Mouse (Mus musculus): ENCODE measurements around the gene Aagab. TPM values are rescaled to one million over a fixed set of nuclear protein-coding genes. Genes with fewer than 3 reads are reported as not detected.

Aagab gene
- polyA plus RNA-seq, 1 experiment from 2014 or later = 32.5 TPM

- no peak overlapping the region for H3K4me2 ChIP-seq (ENCODE audit: low read depth, low read length)
- no peak overlapping the region for H3K4me3 ChIP-seq (ENCODE audit: low read length)
- no peak overlapping the region for H3K27ac ChIP-seq (ENCODE audit: low read length)
- H3K9me3 ChIP-seq (replicated peaks; ENCODE audit: control insufficient read depth, low read length) = no peaks in the 10 kb centered on the region
- WGBS = 89% methylated on average over 9 of the region's 9 CpGs
- no peaks in the 10 kb centered on the region for H3K27me3 ChIP-seq (ENCODE audit: control insufficient read depth, insufficient read depth, low read length)
- H3K9ac ChIP-seq (ENCODE audit: low read length) = no peak overlapping the region
- ATAC-seq (replicated peaks; ENCODE audit: extremely low read depth, insufficient read depth, low FRiP score) = no peak
- peaks cover 50% of the 10 kb centered on the region for H3K4me1 ChIP-seq (ENCODE audit: control insufficient read depth, insufficient read depth, low read length)
- peaks cover 3% of the 10 kb centered on the region for H3K36me3 ChIP-seq (ENCODE audit: control insufficient read depth, insufficient read depth)
Observed at GRCm38 (mm10) chr9:63658436-63658835, 56.0 kb downstream of the Aagab start.

- WGBS = 69% methylated on average over 5 of the region's 5 CpGs
- H3K36me3 ChIP-seq (ENCODE audit: control insufficient read depth, insufficient read depth) = peaks cover 3% of the 10 kb centered on the region
- H3K4me3 ChIP-seq (ENCODE audit: low read length) = no peak overlapping the region
- H3K27ac ChIP-seq (ENCODE audit: low read length) = no peak overlapping the region
- H3K4me1 ChIP-seq (ENCODE audit: control insufficient read depth, insufficient read depth, low read length) = peaks cover 52% of the 10 kb centered on the region
- no peaks in the 10 kb centered on the region for H3K27me3 ChIP-seq (ENCODE audit: control insufficient read depth, insufficient read depth, low read length)
- 0 out of 2 replicates have a peak, but pooled peaks have one; percentile 46 for ATAC-seq (replicated peaks; ENCODE audit: extremely low read depth, insufficient read depth, low FRiP score)
- H3K4me2 ChIP-seq (ENCODE audit: low read depth, low read length) = no peak overlapping the region
- H3K9me3 ChIP-seq (replicated peaks; ENCODE audit: control insufficient read depth, low read length) = no peaks in the 10 kb centered on the region
- H3K9ac ChIP-seq (ENCODE audit: low read length) = no peak overlapping the region
Observed at GRCm38 (mm10) chr9:63658970-63659371, 56.5 kb downstream of the Aagab start.

GRCm38 (mm10) chr9:63660061-63660460, 57.6 kb downstream of the Aagab start:
- 94% methylated on average over 4 of the region's 4 CpGs for WGBS
- H3K27me3 ChIP-seq (ENCODE audit: control insufficient read depth, insufficient read depth, low read length) = no peaks in the 10 kb centered on the region

GRCm38 (mm10) chr9:63660691-63661090, 58.2 kb downstream of the Aagab start:
- ATAC-seq (replicated peaks; ENCODE audit: extremely low read depth, insufficient read depth, low FRiP score) = no peak
- H3K4me2 ChIP-seq (ENCODE audit: low read depth, low read length) = no peak overlapping the region
- peaks cover 51% of the 10 kb centered on the region for H3K4me1 ChIP-seq (ENCODE audit: control insufficient read depth, insufficient read depth, low read length)
- H3K9me3 ChIP-seq (replicated peaks; ENCODE audit: control insufficient read depth, low read length) = no peaks in the 10 kb centered on the region
- WGBS = 96% methylated on average over 3 of the region's 3 CpGs
- no peak overlapping the region for H3K4me3 ChIP-seq (ENCODE audit: low read length)
- no peak overlapping the region for H3K27ac ChIP-seq (ENCODE audit: low read length)
- no peaks in the 10 kb centered on the region for H3K27me3 ChIP-seq (ENCODE audit: control insufficient read depth, insufficient read depth, low read length)
- no peak overlapping the region for H3K9ac ChIP-seq (ENCODE audit: low read length)
- H3K36me3 ChIP-seq (ENCODE audit: control insufficient read depth, insufficient read depth) = peaks cover 3% of the 10 kb centered on the region

More at GRCm38 (mm10) chr9:63660061-63660460, 57.6 kb downstream of the Aagab start:
- Histone ChIP-seq H3K4me1 (ENCODE audit: control insufficient read depth, insufficient read depth, low read length) (peaks cover 51% of the 10 kb centered on the region), H3K27ac (ENCODE audit: low read length) (no peak overlapping the region), H3K9ac (ENCODE audit: low read length) (no peak overlapping the region), H3K4me3 (ENCODE audit: low read length) (no peak overlapping the region), H3K9me3 (replicated peaks; ENCODE audit: control insufficient read depth, low read length) (no peaks in the 10 kb centered on the region), H3K36me3 (ENCODE audit: control insufficient read depth, insufficient read depth) (peaks cover 3% of the 10 kb centered on the region), H3K4me2 (ENCODE audit: low read depth, low read length) (no peak overlapping the region)
- no peak for ATAC-seq (replicated peaks; ENCODE audit: extremely low read depth, insufficient read depth, low FRiP score)

DNA sequence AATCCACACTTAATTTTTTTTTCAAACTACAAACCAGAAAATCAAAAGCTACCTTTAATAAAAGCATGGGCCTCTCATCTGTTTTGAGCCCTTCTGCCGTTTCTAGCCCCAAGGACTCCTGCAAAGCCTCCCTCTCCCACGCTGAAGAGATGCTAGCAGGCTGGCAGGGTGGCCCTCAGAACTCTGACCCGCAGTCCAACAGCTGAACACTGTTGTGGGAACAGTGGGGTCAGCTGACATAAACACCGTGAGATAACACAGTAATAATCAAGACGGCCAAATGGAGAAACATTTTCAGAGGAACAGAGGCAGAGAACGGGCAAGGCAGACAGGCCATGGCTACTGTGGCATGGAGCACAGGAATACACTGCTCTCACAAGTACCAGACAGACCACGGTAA, 60.3 kb downstream of the Aagab start:
- peaks cover 3% of the 10 kb centered on the region for H3K36me3 ChIP-seq (ENCODE audit: control insufficient read depth, insufficient read depth)
- H3K27ac ChIP-seq (ENCODE audit: low read length) = no peak overlapping the region

DNA sequence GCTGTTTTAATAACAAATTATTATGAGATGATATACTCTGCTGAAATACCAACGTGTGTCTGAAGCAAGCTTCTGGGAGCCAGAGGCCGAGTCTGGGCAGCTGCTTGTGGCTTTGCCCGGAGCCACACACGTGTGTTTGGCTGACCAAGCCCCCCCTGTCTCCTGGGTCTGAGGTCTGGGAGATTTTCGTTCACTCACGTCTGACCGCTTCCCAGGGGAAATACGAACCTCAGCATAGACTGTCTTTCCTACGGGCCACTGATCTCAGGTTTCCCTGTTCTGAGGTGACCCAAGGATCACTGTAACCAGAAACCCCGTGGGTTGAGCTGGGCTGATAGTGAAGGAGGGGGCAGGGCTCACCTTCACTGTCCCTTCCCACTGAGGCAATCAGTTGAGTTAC, 60.8 kb downstream of the Aagab start:
- no peak overlapping the region for H3K4me2 ChIP-seq (ENCODE audit: low read depth, low read length)
- no peaks in the 10 kb centered on the region for H3K9me3 ChIP-seq (replicated peaks; ENCODE audit: control insufficient read depth, low read length)
- H3K27me3 ChIP-seq (ENCODE audit: control insufficient read depth, insufficient read depth, low read length) = no peaks in the 10 kb centered on the region
- no peak overlapping the region for H3K4me3 ChIP-seq (ENCODE audit: low read length)
- peaks cover 61% of the 10 kb centered on the region for H3K4me1 ChIP-seq (ENCODE audit: control insufficient read depth, insufficient read depth, low read length)
- no peak for ATAC-seq (replicated peaks; ENCODE audit: extremely low read depth, insufficient read depth, low FRiP score)
- no peak overlapping the region for H3K27ac ChIP-seq (ENCODE audit: low read length)
- 58% methylated on average over 10 of the region's 10 CpGs for WGBS
- H3K36me3 ChIP-seq (ENCODE audit: control insufficient read depth, insufficient read depth) = peaks cover 3% of the 10 kb centered on the region
- H3K9ac ChIP-seq (ENCODE audit: low read length) = no peak overlapping the region

More for the DNA sequence above, 60.3 kb downstream of the Aagab start:
- H3K4me2 ChIP-seq (ENCODE audit: low read depth, low read length) = no peak overlapping the region
- no peaks in the 10 kb centered on the region for H3K27me3 ChIP-seq (ENCODE audit: control insufficient read depth, insufficient read depth, low read length)
- no peaks in the 10 kb centered on the region for H3K9me3 ChIP-seq (replicated peaks; ENCODE audit: control insufficient read depth, low read length)
- H3K9ac ChIP-seq (ENCODE audit: low read length) = no peak overlapping the region
- H3K4me1 ChIP-seq (ENCODE audit: control insufficient read depth, insufficient read depth, low read length) = peaks cover 57% of the 10 kb centered on the region
- no peak for ATAC-seq (replicated peaks; ENCODE audit: extremely low read depth, insufficient read depth, low FRiP score)
- no peak overlapping the region for H3K4me3 ChIP-seq (ENCODE audit: low read length)
- 44% methylated on average over 7 of the region's 7 CpGs for WGBS

DNA sequence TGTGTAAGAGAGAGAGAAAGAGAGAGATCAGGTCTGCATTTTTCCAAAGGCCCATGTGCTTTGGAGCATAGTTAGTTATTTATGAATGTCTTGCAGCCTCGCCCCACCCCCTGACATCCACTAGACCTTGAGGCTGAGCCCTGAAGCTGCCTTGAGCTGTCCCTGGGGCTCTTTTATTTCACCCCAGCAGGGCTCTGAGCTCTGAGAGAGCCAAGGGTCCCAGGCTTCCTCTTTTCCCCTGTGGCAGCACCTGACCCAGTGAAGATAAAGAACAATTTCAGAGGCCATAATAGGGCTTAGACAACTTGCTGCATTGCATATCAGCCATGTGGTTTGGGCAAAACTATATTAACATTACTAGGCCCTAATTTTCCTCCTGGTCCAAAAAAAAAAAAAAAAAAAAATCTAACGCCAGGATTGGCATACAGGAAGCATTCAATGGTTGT, 61.9 kb downstream of the Aagab start:
- no peaks in the 10 kb centered on the region for H3K9me3 ChIP-seq (replicated peaks; ENCODE audit: control insufficient read depth, low read length)
- no peak overlapping the region for H3K27ac ChIP-seq (ENCODE audit: low read length)
- H3K9ac ChIP-seq (ENCODE audit: low read length) = no peak overlapping the region
- no peaks in the 10 kb centered on the region for H3K27me3 ChIP-seq (ENCODE audit: control insufficient read depth, insufficient read depth, low read length)
- ATAC-seq (replicated peaks; ENCODE audit: extremely low read depth, insufficient read depth, low FRiP score) = no peak
- H3K36me3 ChIP-seq (ENCODE audit: control insufficient read depth, insufficient read depth) = peaks cover 3% of the 10 kb centered on the region
- 65% methylated on average over 2 of the region's 2 CpGs for WGBS
- no peak overlapping the region for H3K4me2 ChIP-seq (ENCODE audit: low read depth, low read length)
- no peak overlapping the region for H3K4me3 ChIP-seq (ENCODE audit: low read length)
- peaks cover 63% of the 10 kb centered on the region for H3K4me1 ChIP-seq (ENCODE audit: control insufficient read depth, insufficient read depth, low read length)

DNA sequence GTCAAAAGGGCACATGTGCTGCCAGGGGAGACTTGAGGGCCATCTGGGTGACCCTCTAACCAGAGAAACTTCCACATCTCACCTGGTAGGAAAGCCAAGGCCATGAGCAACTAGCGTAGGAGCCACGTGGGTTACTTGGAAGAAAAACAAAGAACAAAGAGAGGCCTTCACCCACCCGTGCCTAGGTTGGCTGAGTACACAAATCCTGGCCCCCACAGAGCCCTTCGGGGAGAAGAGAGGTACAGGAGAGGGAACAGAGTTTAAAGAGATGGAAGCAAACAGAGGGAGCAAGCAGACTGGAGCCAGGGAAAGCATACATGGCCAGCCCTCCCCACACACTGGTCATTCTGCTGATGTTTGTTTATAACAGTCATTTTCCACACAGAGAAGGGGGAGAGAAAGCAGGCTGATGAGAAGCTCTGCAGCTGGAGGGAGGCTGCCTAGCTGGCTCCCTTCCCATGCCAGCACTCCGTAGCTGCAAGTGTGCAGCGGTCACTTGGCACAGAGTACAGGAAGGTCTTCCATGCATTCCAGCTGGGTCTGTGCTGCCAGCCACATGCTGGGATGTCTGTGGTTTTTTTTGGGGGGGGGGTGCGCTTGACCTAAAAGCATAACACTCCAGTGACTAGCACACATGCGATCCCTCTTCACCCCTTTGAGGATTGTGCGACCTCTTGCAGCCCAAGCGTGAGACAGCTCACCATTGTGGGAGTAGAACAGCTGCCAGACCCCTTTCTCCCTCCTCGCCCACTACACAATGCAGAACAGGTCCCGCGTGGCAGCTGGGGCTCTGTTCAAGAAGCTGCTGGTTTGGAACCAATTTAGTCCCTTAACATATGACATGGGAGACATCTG, 62.6 kb downstream of the Aagab start:
- Histone ChIP-seq H3K4me3 (ENCODE audit: low read length) (no peak overlapping the region), H3K4me1 (ENCODE audit: control insufficient read depth, insufficient read depth, low read length) (peaks cover 62% of the 10 kb centered on the region), H3K9me3 (replicated peaks; ENCODE audit: control insufficient read depth, low read length) (no peaks in the 10 kb centered on the region), H3K4me2 (ENCODE audit: low read depth, low read length) (no peak overlapping the region), H3K27me3 (ENCODE audit: control insufficient read depth, insufficient read depth, low read length) (no peaks in the 10 kb centered on the region), H3K27ac (ENCODE audit: low read length) (peak overlapping the region; percentile 54), H3K9ac (ENCODE audit: low read length) (no peak overlapping the region), H3K36me3 (ENCODE audit: control insufficient read depth, insufficient read depth) (peaks cover 3% of the 10 kb centered on the region)
- WGBS = 55% methylated on average over 13 of the region's 13 CpGs
- 0 out of 2 replicates have a peak, but pooled peaks have one; percentile 30 for ATAC-seq (replicated peaks; ENCODE audit: extremely low read depth, insufficient read depth, low FRiP score)

GRCm38 (mm10) chr9:63666612-63667372, 64.3 kb downstream of the Aagab start:
- peak overlapping the region; percentile 83 for H3K27ac ChIP-seq (ENCODE audit: low read length)
- H3K36me3 ChIP-seq (ENCODE audit: control insufficient read depth, insufficient read depth) = no peaks in the 10 kb centered on the region
- peaks cover 62% of the 10 kb centered on the region for H3K4me1 ChIP-seq (ENCODE audit: control insufficient read depth, insufficient read depth, low read length)
- peak; percentile 76 for ATAC-seq (replicated peaks; ENCODE audit: extremely low read depth, insufficient read depth, low FRiP score)
- no peaks in the 10 kb centered on the region for H3K27me3 ChIP-seq (ENCODE audit: control insufficient read depth, insufficient read depth, low read length)
- 0 out of 2 replicates have a peak overlapping the region, but pooled peaks have one; percentile 3 for H3K4me3 ChIP-seq (ENCODE audit: low read length)
- H3K9ac ChIP-seq (ENCODE audit: low read length) = peak overlapping the region; percentile 41
- 0 out of 2 replicates have a peak, but pooled peaks cover 3% of the 10 kb centered on the region for H3K9me3 ChIP-seq (replicated peaks; ENCODE audit: control insufficient read depth, low read length)
- WGBS = 32% methylated on average over 18 of the region's 18 CpGs
- peak overlapping the region; percentile 33 for H3K4me2 ChIP-seq (ENCODE audit: low read depth, low read length)
